Mouse (Mus musculus) kidney, postnatal 4 days (tissue): ENCODE results near the gene Vcam1.
A peak's percentile ranks its signal among the peaks of the same experiment; 100 is the strongest.

Experiments
- DNase-seq, 2 experiments: peaks; one replicate each; pipeline ENCODE4 v3.0.0; 2021; ENCODE audit warnings: mixed read lengths in 2 of 2

Vcam1 gene

DNA sequence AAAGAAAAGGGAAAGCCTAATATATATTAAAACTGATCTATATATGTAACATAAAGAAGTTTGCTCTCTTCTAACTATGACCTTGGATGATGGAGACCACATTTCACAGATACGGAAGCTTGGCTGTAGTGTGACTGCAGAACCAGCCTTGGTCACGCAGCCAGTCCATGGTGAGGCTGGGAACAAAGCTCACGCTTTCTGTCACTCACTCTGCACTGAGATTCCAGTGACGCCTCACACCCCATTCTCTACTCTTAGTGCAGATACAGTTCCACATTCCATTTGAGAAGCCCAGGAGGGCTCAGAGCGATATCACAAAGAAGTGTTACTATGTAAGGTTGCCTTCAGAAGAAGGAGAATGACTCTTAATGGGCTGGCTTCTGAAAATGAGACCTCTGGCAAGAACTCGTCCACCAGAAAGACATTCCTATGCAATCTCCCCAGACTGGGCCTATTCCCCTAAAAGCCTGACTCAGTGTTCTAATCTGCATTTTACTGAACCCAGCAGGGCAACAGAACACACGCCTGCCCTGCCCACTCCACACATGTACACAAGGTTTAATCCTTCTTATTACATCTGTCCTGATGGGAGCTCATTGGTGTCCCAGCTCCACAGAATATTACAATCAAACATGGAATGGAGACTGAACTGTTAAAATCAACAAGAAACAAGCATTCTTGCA is 2.8 kb downstream of the Vcam1 start:
- no peak for DNase-seq

DNA sequence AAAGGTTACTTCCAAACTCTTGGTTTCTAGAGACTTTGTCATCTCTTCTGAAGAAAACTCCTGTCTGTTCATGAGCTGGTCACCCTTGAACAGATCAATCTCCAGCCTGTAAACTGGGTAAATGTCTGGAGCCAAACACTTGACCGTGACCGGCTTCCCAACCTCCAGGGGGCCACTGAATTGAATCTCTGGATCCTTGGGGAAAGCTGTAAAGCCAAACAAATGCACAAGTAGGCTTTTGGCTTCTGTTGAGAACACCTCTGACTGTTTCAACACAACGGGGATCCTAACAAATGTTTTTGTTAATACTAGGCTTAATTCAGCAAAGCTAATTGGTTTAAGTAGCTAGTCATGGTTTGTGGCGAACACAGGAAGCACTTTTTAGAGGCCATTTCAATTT is 3.4 kb downstream of the Vcam1 start:
- no peak for DNase-seq

DNA sequence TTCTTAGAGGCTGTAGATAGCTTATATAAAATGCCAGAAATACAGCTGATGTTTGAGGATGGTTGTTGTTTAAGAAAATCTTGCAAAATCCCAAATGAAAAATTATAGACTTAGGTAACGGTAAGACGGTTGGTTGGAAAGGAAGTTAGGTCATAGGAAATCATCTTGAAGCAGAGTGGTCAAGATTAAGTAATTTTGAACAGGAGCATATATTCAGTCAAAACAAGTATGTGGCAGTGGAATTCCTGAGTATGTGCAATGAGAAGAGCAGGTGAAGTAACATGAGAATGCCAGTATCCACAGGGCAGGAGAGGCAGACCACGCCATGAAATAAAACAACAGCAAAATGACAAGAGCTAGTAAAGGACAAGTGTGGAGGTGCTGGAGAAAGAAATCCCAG is 5.7 kb downstream of the Vcam1 start:
- no peak for DNase-seq

DNA sequence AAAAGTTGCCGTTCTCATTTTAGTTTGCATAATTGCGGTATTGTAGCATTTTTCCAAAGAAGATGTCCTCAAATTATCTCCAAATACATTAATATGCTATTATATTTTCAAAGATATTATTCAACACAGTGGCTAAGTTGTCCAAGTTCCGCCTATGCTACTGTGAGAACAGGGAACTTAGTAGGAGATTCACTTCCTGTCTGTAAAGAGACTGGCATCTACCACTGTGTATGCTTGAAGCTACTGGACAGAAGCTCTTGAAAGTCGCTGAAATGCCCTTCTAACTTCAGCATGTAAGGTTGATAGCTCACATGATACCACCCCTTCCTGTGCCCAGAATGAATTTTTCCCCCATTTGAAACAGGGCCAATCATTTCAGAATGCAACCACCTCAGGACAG is 6.8 kb downstream of the Vcam1 start:
- no peak for DNase-seq

DNA sequence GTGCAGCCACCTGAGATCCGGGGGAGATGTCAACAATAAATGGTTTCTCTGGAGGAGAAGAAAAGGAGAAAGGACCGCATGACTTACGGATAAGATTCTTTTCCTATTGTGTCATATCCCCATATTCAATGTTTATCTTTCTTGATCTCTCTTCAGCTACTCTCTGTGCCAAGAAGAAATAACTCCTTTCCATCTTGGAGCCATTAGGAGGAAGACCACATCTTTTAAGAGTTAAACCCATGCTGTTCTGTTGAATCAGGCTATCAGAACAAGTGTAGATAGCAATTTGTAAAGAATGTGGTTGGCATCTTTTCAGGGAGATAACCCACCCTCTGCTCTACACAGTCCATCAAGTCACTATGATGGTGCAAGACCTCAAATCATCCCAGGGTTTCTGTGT is 8.5 kb downstream of the Vcam1 start:
- DNase-seq = no peak

DNA sequence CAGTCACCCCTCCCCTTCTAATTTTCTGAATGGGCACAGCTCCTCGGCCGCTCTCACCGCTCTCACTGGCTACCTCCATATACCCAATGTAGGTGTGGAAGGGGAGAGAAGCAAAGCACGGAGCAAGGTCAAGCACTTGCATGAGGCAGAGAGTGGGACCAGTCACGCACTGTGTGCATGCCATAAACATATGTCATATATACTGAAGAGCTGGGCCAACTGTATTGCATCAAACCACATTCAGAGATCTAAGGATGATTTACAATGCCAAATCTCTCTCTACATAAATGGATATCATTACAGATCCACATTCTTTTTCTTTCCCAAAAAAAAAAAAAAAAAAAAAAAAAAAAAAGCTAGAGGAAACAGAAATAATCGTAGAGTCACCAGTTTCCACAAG is 9.1 kb downstream of the Vcam1 start:
- no peak for DNase-seq

DNA sequence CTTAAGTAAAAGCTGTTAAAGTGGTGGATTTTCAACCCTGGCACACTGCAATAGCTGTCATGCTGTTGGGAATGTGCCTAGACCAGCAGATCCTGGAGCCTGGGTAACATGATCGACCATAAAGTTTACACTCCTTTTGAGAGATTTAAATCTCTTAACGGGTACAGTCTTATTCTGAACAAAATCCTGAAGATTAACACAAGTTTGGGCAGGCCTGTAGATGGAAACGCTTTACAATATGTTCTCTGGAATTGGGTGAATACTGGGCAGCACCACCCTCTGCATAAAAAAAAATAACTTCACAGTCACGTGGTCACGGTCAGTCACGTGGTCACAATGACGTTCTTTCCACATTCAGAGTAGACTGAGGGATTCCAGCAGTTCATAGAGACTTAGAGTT is 10.3 kb downstream of the Vcam1 start:
- no peak for DNase-seq

DNA sequence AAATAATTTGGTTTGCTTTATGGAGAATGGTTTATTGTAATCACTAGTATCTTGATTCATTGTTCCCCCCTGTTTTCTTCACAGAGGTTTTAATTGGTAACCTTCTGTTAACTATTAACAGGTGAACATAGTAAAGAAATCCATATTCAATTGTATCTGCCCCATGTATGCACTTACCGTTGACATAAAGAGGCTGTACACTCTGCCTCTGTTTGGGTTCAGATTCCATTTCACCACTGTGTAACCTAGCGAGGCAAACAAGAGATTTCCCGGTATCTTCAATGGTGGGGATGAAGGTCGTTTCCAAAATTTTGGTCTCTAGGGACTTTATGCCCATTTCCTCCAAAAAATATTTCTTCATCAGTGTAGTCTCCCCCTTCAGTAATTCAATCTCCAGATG is 12.4 kb downstream of the Vcam1 start:
- no peak for DNase-seq

DNA sequence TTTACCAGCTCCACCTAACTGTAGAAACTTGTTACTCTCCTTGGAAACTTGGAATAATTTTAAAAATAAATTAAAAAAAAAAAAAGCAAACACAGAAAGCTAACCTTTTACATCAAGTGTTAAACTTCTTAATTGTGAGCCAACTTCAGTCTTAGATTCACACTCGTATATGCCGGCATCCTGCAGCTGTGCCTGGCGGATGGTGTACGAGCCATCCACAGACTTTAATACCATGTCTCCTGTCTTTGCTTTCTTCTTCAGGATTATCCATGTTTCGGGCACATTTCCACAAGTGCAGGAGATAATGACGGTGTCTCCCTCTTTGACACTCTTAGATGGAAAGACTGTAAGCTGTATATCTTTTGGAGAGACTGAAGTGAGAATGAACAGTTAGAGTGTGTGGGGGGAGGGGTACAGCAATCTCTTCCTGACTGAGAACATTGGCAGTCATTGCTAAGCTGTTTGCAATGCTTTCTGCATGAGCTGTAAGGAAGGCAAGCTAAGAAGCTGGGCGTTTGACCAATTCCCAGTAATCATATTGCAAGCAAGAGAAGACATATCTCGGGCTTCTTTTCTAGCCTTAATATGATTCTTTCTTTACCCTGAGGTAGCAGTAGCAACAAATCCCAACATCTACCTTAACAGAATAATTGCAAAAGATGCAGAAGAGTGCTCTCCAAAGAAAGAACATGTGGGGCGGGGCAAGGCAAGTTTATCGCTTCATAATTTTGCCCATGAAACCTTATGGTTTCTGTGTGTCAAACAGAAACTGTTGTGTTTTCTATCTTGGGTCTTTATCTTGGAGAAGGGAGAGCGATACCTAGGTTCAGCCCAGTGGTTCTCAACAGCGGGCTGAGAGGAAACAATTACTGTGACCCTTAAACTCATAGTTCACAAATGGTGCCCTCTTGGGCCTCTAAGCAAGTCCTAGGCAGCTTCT is 15.0 kb downstream of the Vcam1 start:
- peak; percentile 13 to 54 for DNase-seq

DNA sequence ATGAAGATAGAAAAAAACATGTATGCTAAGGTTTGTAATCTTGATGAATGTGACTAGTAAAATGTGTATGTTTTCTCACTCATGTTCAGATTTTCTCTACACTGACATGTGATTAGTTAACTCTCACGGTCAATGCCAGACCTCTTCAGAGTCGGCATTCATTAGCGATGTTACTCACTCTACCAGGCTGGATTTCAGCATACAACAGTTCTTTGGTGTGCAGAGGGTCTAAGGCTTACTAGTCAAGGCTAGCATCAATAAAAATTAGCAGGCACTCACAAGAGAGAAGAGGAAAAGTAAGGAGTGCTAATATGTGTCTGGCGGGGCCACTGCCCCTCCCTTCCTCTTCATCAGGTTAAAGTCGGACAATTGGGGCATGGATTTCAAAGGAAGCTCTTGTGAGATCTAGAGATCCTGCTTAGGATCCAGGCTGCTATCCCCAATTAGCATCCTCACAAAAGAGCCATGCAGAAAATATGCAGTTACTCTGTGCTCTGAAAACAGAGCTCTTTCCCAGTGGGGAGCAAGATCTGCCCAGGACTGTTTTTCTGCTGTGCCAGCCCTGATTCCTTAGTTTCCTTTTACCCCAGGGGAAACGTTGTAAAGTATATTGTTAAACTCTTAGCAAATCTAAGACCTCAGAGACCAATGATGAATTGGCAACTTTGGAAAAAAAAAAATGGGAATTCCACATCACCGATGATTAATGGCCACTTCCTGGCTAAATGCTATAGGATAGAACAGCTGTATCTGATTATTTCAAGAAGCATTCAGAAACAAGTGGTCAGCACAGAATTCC is 15.8 kb downstream of the Vcam1 start:
- no peak for DNase-seq

DNA sequence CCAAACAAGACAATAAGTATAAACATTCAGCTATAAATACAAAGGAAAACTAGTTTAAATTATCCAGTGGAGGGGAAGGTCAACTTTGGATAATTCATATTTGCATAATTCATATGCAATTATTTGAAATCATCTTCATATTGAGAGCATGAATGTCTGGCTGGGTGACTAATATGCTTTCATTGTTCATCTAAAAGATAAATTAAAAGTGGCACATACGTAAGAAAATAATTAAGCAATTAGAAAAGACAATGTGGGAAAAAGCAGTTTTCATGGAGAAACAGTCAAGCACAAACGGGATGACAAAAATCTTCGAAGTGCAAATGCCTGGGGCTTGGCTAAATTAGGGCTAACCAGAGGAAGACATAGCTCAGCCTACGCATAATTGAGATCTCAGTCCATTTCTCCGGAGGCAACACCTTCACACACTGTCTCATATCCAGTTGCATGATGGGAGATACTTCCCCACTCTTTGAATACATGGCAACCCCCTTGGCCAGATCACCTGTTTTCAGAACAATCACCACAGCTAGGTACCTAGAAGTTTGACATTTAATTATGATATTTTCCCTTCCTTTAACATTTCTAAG is 16.6 kb downstream of the Vcam1 start:
- DNase-seq = no peak

DNA sequence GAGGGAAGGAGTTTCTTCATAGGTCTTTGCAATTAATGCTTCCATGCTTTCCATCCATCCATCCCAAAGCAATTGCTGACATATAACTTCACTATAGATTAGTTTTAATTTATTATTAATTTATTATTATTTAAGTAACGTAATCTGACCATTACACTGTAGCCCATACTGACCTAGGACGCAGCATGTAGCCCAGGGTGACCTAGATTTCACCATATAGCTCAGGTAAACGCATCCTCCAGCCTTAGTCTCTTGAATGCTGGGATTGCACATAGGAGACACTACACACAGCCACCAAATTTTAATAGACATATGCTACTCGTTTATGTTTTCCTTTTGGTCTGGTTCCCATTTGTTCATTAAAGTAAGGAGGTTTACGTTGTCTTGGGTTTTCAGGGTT is 23.8 kb downstream of the Vcam1 start:
- DNase-seq = no peak

DNA sequence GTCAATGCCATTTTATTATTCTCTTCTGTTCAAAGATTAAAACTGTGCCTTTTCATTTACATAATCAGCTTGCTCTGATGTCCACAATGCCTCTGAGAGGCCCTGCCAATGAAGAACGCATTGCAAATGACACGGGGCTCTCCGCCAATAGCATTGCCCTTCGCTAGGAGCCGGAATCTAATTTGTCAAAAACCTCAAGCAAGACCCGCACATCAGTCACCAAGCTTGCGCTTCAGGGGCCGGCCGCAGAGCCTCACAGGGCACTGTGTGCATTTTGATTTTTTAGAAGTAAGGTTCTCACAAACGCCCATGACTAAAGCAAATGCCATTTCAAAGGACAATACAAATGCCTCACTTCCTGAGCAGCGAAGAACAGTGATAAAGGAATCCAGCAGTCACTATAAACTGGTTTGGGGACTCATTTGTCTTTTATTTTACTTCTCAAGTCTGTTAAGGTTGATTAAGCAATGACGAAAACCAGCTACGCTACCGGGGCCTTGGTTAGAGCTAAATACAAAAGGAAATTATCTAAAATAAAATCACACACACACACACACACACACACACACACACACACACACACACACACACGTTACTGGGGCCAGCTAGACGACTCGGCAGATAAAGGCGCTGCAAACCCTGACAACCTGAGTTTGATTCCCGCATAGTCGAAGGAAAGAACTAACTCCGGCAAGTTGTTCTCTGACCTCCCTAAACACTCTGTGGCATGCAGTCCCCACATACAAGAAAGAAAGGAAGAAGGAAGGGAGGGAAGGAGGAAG is 24.4 kb downstream of the Vcam1 start:
- DNase-seq = peak; percentile 51 to 69

DNA sequence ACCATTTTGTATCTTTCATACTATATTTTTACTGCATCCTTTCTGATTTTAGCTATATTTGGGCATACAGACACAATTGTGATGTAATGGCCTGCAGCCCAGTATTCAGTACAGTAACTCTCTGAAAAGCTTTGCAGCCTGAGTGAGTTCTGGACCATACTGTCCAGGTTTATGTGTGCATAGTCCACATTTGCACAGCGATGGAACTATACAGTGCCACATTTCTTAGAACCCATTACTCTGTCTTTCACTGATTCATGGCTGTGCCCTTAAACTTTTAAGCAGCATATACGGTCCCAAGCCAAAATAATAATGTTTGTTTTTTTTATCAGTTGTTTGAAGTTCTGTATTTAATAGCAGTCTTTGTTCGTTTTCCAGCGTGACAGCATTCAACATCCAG is 25.2 kb downstream of the Vcam1 start:
- no peak for DNase-seq

DNA sequence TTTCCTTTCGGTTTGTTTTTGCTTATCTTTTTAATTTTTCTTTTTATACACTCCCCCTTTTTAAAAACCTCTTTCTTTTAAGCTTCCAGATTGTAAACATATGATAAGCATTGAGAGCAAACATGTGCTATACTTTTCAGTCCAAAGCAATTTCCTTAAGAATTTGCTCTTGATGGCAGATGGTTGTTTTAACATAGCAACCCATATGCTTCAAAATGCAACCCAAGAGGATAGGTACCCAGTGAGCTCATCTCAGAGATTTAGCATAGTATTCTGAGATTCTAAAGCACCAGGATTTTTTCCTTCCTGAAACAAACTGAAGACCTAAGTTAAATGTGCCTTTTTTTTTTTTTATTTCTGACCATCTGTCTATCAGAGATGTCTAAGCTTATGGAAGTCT is 28.6 kb downstream of the Vcam1 start:
- no peak for DNase-seq

DNA sequence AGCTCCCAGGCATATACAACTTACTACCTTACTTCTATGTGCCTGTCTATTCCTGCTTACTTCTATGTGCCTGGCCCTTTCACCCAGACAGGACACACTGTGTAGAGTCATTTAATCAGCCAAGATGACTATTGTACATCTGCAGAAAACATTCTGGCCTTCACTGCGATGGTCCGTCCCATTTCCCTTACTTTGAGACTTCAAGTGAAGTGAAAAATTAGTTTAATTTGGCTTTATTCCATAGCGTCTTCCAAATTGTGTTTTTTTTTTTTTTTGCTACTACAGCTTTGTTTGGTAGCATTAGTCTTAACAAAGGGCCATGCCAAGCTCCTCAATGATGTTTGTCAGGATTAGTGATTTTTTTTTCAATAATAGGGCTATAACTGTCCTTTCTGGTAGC is 33.6 kb downstream of the Vcam1 start:
- no peak for DNase-seq

DNA sequence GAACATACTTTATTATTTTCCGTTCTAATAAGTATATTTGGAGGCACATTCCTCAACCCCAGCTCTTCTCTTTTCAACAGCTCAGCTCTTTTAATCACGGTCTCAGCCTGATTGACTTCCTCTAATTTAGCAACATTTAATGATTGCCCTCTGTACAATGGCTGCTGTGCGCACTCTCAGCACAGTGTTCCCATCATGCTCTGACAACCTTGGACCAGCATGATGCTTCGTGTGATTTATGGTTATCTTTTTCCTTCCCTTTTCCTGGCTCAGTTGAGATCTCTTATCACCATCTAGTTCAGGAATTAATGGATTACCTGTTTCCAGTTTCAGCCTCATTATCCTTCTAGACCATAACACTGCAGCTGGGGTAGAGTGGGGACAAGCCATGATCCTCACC is 34.2 kb downstream of the Vcam1 start:
- no peak for DNase-seq

DNA sequence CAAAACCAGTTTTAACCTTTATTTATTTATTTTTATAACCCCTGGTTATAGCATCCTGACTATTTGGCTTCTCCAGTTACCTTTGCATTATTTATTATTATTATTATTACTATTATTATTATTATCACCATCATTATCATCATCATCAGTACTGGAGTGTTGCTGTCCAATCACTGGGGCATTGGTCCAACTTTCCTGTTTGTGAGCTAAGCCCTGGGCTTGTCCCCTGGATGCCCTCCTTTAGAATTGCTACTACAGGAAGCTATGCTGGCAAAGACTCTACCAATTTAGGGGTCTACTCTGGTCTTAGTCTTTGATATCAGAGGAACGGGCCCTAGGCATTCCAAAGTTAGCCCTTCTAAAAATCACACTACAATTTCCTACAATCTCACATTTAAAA is 34.6 kb downstream of the Vcam1 start:
- DNase-seq = no peak

DNA sequence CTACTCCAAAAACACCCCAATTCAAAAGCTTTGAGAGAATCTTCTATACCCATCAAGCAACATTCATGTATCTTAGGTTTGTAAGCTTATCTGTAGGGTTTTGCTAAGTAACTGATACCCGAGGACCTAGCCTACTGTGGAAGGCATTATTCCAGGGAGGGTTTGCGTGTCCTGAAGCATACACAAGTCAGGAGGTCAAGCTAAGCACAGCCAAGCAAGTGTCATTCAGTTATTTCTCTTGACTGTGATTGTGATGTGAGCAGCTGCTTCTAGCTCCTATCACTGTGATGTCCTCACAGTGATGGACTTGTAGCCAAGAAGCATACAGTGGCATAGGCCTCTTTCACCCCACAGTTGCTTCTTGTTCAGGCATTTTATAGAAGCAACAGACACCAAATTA is 35.2 kb downstream of the Vcam1 start:
- no peak for DNase-seq

DNA sequence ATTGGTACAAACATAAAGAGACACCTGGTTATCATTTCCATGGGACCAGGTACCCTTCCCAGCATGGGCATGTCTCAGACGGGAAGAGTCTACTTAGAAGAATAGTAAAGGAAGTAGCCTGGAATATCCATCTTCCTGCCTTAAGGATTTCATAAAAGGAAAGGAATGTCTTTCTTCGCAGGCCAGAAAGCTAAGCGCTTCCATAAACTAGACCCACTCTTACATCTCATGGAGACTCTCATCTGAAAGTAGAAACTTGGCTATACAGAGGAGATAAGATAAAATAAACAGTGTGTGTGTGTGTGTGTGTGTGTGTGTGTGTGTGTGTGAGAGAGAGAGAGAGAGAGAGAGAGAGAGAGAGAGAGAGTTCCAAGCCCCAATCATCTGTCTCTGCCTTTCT is 36.9 kb downstream of the Vcam1 start:
- DNase-seq = no peak

DNA sequence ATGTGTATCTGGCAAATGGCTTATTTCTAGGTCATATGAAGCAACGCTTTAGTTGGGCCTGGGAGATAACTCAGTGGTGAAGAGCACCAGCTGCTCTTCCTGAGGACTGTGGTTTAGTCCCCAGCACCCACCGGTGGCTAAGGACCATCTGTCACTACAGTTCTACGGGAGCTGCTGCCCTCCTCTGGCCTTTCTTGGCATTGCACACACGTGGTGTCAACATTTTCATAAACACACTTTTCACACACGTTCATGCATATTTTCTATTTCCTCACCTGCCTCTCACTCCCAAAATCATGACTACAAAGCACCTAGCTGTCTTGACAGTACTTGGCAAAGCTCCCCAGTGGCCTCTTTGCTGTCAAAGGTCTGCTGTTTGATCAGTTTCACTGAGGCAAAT is 37.8 kb downstream of the Vcam1 start:
- DNase-seq = no peak

DNA sequence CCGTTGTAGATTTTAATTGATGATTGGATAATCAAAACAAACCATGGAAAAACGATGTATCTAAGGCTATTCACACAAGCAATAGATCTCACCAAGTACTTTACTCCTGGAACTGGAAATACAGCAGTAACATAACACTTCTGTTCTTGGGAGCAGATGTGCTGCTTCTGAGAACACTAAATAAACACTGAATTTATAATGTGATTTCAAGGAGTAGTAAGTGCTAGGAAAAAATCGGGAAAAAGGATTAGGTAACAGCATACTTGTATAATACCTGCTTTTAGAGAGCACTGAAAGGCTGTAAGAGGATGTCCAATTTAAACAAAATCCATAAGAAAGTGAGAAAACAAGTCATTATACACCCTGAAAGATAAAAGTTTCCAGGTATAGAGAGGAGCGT is 43.5 kb downstream of the Vcam1 start:
- DNase-seq = no peak
